Mouse (Mus musculus) ES-Bruce4 (cell line): ENCODE data around the gene Jak2.

Source experiments
- CTCF ChIP-seq: IDR thresholded peaks from one replicate; pipeline ENCODE4 v1.8.1; 2011; ENCODE audit warnings: low read depth, low read length
- EP300 ChIP-seq: IDR thresholded peaks from 2 replicates; pipeline ENCODE4 v1.6.1; 2011; ENCODE audit warnings: low read depth, low read length; ENCODE audit not compliant: insufficient read depth
- POLR2A ChIP-seq: IDR thresholded peaks from one replicate; pipeline ENCODE4 v1.8.1; 2011; ENCODE audit warnings: low read length; ENCODE audit not compliant: insufficient read depth

DNA sequence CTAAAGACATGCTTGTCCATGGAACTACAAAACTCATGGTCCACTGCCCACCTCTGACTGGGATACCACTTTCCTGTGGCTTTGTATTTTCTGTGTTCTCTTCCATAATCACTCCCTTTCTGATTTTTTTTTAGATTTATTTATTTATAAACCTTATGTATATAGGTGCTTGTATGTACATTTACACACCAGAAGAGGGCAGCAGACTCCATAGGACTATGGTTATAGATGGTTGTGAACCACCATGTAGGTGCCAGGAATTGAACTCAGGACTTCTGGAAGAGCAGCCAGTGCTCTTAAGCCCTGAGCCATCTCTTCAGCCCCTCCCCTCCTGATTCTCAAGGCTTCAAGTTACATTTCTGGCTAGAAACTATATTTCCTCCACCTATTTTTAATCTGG is 57.2 kb downstream of the Jak2 start:
- TF ChIP-seq POLR2A (no peak), CTCF (no peak), EP300 (no peak)
